Mouse (Mus musculus) naive thymus-derived CD4-positive, alpha-beta T cell, adult 5 months (primary cell): ENCODE results near the gene Cib2. TPM values are rescaled to one million over a fixed set of nuclear protein-coding genes. Genes with fewer than 3 reads are reported as not detected.

Experiments
- polyA plus RNA-seq: library from polyadenylated mRNA; unstranded; fragments of 100-300 nt; shearing (Covaris generic); gene quantifications from one replicate; pipeline ENCODE4 v1.2.1, GENCODE M21; 2017

Cib2 gene
- polyA plus RNA-seq, result not detected

DNA sequence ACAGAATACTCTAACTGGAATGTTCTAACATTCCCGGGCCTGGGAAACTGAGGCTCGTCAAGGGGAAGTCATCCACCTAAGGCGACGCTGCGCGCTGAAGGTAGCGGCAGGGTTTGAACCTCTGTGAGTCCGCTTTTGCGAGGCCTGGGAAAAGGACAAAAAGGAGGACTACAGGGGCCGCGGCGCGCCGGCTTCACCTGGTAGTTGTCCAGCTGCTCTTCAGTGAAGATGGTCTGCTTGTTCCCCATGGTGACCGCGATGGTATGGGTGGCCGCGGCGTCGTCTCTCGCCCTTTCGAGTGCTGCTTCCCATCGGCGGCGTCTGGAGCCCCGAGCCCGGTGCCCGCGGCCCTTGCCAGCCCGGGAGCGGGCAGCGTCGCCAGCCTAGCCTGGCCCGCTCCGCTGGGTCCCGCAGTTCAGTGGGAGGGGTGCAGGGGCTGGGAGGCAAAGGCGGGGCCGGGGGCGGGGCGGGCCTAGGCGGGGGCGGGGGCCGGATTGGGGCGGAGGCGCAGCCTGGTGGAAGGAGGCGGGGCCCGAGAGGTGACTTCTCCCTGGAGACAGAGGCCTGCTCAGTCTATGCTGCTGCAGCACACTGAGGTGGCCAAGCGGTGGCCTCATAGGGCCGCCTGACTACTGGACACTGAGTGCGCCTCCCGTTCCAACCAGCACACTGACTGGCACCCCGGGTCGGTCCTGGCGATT is at the start of gene Cib2:
Cib2 (minus strand) TSS at position 448 of the 701 bp plus-strand sequence.

DNA sequence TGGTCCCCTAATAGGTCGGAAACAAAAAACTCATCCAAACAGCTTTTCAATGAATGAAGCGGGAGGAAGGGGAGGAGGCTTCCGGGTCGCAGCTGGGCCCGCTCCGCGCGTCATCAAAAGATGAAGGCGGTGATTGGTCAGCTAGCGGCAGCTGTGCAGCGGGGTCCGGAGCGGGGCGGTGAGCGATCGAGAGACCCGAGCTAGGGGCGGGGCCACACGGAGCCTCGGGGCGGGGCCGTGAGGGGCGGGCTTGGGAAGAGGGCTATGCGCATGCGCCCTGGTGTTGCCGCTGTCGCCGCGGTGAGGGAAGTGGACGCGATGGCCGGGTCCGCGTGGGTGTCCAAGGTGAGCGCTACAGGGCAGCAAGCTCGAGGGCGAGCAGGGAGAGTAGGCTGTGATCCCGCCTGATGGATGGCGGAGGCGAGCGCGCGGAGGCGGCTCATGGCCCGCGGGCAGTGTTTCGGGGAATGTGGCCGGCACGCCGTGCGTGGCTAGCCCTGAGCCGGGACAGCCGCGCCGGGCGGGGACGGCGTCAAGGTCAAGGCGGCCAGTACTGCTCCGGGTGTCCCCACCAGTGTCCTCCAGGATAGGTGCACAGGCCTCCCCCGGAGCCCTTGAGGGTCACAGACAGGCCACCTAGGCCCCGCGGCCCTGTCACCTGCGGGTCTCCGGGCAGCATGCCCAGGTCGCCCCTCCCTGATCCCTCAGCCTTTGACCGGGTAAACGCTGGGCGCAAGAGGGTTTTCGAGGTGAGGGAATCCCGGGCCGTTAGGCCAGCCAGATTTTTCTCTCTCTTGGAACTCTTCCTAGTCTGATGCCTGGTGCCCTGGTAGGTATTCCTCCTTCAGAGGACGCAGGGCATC is 26.4 kb upstream of the Cib2 start, which contains the start of gene Idh3a:
Idh3a (plus strand) TSS at position 136 of the 863 bp plus-strand sequence.

DNA sequence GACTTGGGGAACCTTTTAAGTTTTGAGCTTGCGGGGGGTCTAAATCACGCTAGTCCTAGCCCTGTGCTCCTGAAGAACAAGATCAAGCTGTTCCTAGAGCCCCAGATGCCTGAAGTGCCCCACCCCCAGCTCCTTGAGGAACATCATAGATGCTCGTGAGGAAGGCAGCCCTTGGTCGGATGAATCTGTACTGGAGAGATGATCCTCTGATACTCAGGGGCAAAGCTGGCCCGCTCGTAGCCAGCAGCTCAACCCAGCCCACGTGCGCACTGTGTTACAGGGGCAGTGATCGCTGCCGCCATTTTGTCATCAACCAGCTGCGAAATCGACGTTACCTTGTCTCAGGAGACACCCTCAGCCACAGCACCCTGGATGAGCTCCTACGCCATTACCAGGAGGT is 21.3 kb downstream of the Cib2 start, which contains the start of gene Sh2d7:
Sh2d7 (plus strand) TSS at position 301 of the 400 bp plus-strand sequence.

DNA sequence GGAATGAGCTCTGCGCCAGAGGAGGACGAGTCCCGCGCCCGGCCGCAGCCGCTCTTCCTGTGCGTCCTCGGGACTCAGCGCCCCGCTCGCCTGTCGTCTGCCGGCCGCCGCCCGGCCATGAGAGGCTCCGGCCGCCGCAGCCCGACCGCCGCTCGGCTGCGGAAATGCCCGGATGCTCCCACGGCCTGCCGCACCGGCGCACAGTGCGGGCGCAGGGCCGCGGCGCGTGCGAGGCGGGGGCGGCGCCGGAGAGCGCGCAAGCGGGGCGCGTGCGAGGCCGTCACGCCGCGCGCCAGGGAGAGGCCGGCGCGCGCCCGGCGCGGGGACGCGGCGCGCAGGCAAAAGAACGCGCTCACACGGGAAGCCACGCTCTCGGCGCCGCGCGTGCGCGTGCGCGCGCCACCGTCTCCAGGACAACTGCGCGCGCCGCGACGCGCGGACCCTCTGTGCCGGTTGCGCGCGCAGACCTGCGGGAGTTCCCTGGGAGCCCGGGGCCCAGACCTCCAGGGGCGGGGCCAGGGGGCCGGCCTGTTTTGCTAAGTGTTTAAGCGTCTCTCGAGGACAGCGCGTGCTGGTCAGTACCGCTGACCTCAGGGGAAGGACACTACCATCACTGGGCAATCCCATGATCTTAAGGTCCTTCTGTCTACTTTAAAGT is 58.4 kb downstream of the Cib2 start, which contains the start of gene Dmxl2:
Dmxl2 (minus strand) TSS at position 174 of the 658 bp plus-strand sequence.

Other genes with a start within 250 kb of the Cib2 start
- gene Dmxl2, start 58.6 kb downstream of the Cib2 start, polyA plus RNA-seq, result 0.40 TPM
- not detected for gene Sh2d7, start 21.2 kb downstream of the Cib2 start, polyA plus RNA-seq
- gene Idh3a, start 26.1 kb upstream of the Cib2 start, polyA plus RNA-seq, result 74.3 TPM
- gene Acsbg1, start 101.7 kb upstream of the Cib2 start, polyA plus RNA-seq, result 5.8 TPM
- gene Dnaja4, start 138.7 kb upstream of the Cib2 start, polyA plus RNA-seq, result 32.0 TPM
- 56.8 TPM for gene Wdr61, start 174.3 kb upstream of the Cib2 start, polyA plus RNA-seq
- gene Crabp1, start 204.5 kb upstream of the Cib2 start, polyA plus RNA-seq, result not detected